Mouse (Mus musculus) layer of hippocampus, adult 9-11 months (tissue): ENCODE results near the gene Sec61a2.

Experiments
- DNase-seq: peaks from one replicate; pipeline ENCODE4 v3.0.0; 2022

The Sec61a2 gene

GRCm38 (mm10) chr2:5877446-5877845, 17.8 kb downstream of the Sec61a2 start:
- no peak for DNase-seq

- DNase-seq = no peak
Measured at GRCm38 (mm10) chr2:5869746-5870145, 25.5 kb downstream of the Sec61a2 start.

GRCm38 (mm10) chr2:5867681-5868080, 27.6 kb downstream of the Sec61a2 start:
- no peak for DNase-seq

- DNase-seq = no peak
Measured at GRCm38 (mm10) chr2:5862834-5863233, 32.4 kb downstream of the Sec61a2 start, which contains the start of gene Gm13199. Gene Gm13199, minus strand, starts transcription at chr2:5862934.

- DNase-seq = no peak
Measured at GRCm38 (mm10) chr2:5851866-5852265, 43.4 kb downstream of the Sec61a2 start.

GRCm38 (mm10) chr2:5851116-5851515, 44.1 kb downstream of the Sec61a2 start:
- no peak for DNase-seq

GRCm38 (mm10) chr2:5845826-5846225, 49.4 kb downstream of the Sec61a2 start:
- DNase-seq = no peak

GRCm38 (mm10) chr2:5844873-5845631, 50.2 kb downstream of the Sec61a2 start, which contains the start of the genes Nudt5 and Cdc123:
Gene Nudt5, plus strand, starts transcription at chr2:5845019.
Gene Cdc123, minus strand, starts transcription at chr2:5845164.
- peak; percentile 92 for DNase-seq

GRCm38 (mm10) chr2:5844181-5844872, 50.9 kb downstream of the Sec61a2 start:
- no peak for DNase-seq

GRCm38 (mm10) chr2:5840815-5841214, 54.4 kb downstream of the Sec61a2 start:
- DNase-seq = no peak

- no peak for DNase-seq
Measured at GRCm38 (mm10) chr2:5825265-5825913, 69.8 kb downstream of the Sec61a2 start.

GRCm38 (mm10) chr2:5824685-5825084, 70.5 kb downstream of the Sec61a2 start:
- DNase-seq = no peak

- no peak for DNase-seq
Measured at GRCm38 (mm10) chr2:5824213-5824612, 71.0 kb downstream of the Sec61a2 start.

- no peak for DNase-seq
Measured at GRCm38 (mm10) chr2:5822449-5822848, 72.8 kb downstream of the Sec61a2 start.

- no peak for DNase-seq
Measured at GRCm38 (mm10) chr2:5821264-5821663, 74.0 kb downstream of the Sec61a2 start.
